Mouse (Mus musculus) bone marrow macrophage, adult 2 months (primary cell): ENCODE measurements around the gene Erich3.

ENCODE experiments used
- CTCF ChIP-seq: IDR thresholded peaks from 2 replicates; pipeline ENCODE4 v1.5.1; 2012; ENCODE audit warnings: low read depth, mild to moderate bottlenecking, low read length, moderate library complexity
- POLR2A ChIP-seq: IDR thresholded peaks from 2 replicates; pipeline ENCODE4 v1.6.1; 2012; ENCODE audit warnings: mild to moderate bottlenecking, low read depth, low read length, borderline replicate concordance

DNA sequence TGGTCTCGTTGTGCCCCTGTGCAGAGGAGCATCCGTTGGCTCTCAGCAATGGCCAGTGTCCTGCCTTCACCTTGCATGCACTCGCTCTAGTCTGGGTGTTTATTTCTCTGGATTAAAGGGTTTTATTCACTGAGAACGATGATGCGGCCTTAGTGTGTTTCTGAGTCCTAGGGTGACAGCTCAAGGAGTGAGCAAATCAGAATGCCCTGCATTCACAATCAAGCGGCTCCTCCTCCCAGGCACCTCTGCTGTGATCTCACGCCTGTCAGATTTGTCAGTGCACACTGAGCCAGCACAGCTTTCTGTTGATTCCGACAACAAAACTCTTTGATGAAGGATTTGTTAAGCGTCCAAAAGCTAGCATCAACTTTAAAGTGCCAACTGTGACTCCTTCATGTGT, 147.6 kb downstream of the Erich3 start:
- TF ChIP-seq POLR2A (no peak), CTCF (no peak)
